Mouse (Mus musculus) intestine, postnatal 0 days (tissue): ENCODE measurements around the gene Plekhm3. TPM values are rescaled to one million over a fixed set of nuclear protein-coding genes. Genes with fewer than 3 reads are reported as not detected.

Experiments used
- ATAC-seq: fragments of 200-750 bp; cut with Nextera tagmentation; 2 replicates; pipeline ENCODE4 v1.8.0; 2017; ENCODE audit warnings: mild to moderate bottlenecking, moderate TSS enrichment, moderate library complexity
- H3K27ac ChIP-seq: fragments of 300-500 bp; sonication (generic); 2 replicates; pipeline ENCODE4 v1.5.1; 2014; ENCODE audit warnings: mild to moderate bottlenecking, low read depth, low read length, moderate library complexity
- H3K27me3 ChIP-seq: fragments of 300-500 bp; sonication (generic); replicated peaks from 2 replicates; pipeline ENCODE4 v1.6.1; 2014; ENCODE audit warnings: low read length, mixed read lengths; ENCODE audit not compliant: control insufficient read depth, insufficient read depth
- H3K36me3 ChIP-seq: fragments of 300-500 bp; sonication (generic); 2 replicates; pipeline ENCODE4 v1.6.1; 2014; ENCODE audit warnings: mild to moderate bottlenecking, moderate library complexity; ENCODE audit not compliant: control insufficient read depth, insufficient read depth
- H3K4me1 ChIP-seq: fragments of 300-500 bp; sonication (generic); replicated peaks from 2 replicates; pipeline ENCODE4 v1.6.1; 2014; ENCODE audit warnings: antibody characterized with exemption, low read length, mixed read lengths; ENCODE audit not compliant: control insufficient read depth, insufficient read depth
- H3K4me2 ChIP-seq: fragments of 300-500 bp; sonication (generic); replicated peaks from 2 replicates; pipeline ENCODE4 v1.6.1; 2014; ENCODE audit warnings: low read depth, mild to moderate bottlenecking, moderate library complexity
- H3K4me3 ChIP-seq: fragments of 300-500 bp; sonication (generic); 2 replicates; pipeline ENCODE4 v1.5.1; 2014; ENCODE audit warnings: low read depth, low read length
- H3K9ac ChIP-seq: fragments of 300-500 bp; sonication (generic); 2 replicates; pipeline ENCODE4 v1.6.1; 2014; ENCODE audit warnings: mild to moderate bottlenecking, low read depth, low read length
- H3K9me3 ChIP-seq: fragments of 300-500 bp; sonication (generic); 2 replicates; pipeline ENCODE4 v1.6.1; 2016; ENCODE audit warnings: mixed run types; ENCODE audit not compliant: control insufficient read depth
- CTCF ChIP-seq: sonication (generic); IDR thresholded peaks from 2 replicates; pipeline ENCODE4 v1.5.1; 2016; ENCODE audit warnings: low read depth, mild to moderate bottlenecking, control low read depth, antibody characterized with exemption, moderate library complexity
- WGBS: fragments of 180-500 bp; shearing (Covaris S2); extraction: QIAGEN DNeasy Blood & Tissue Kit; methylation state at CpG from one replicate; pipeline ENCODE4 v1.1.7; 2014; 5-methylcytosine and 5-hydroxymethylcytosine counted together
- polyA plus RNA-seq: library from polyadenylated mRNA; unstranded; fragments of >200 nt; fragmentation: Nextera tagmentation; extraction: Ambion mirVana; gene quantifications from 2 replicates; pipeline ENCODE4 v1.2.1, GENCODE M21; 2015

Plekhm3 gene
- polyA plus RNA-seq = 1.5 and 1.8 TPM in 2 replicates

DNA sequence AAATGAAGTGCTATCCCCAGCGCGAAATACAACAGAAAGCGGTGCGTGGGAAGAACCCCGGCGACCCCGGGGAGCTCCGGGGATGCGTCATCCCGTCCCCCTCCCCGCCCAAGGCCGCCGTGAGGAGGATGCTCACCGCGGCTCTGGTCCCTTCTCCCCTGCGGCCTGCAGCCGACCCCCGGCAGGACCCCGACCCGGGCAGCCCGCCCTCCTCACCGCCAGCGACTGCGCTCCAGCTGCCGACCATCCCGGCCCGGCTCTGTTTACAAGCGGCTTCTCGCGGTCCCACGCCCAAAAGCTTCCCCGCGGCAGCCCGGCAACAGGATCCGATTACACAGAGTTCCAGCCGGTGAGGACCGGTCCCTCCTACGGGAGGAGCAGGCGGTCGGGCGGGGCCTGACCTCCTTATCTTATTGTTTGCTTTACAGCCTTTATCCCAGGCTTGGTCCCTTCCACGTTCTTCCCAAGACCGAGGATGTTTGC lies at the start of gene Plekhm3:
Gene Plekhm3 (minus strand): TSS at position 346 of the 483 bp plus-strand sequence.
- no peak for TF ChIP-seq CTCF
- peak within 1 kb of the TSS; percentile 84 for H3K4me3 ChIP-seq
- peak; percentile 84 for ATAC-seq
- no peaks in the 10 kb centered on the region for H3K27me3 ChIP-seq
- WGBS = under 1% methylated on average over 43 of the region's 43 CpGs
- peak within 1 kb of the TSS; percentile 76 for H3K9ac ChIP-seq
- H3K27ac ChIP-seq = no peak within 1 kb of the TSS
- no peaks in the 10 kb centered on the region for H3K4me1 ChIP-seq
- no peaks in the 10 kb centered on the region for H3K9me3 ChIP-seq
- no peaks in the 10 kb centered on the region for H3K36me3 ChIP-seq
- H3K4me2 ChIP-seq = peak within 1 kb of the TSS; percentile 72

DNA sequence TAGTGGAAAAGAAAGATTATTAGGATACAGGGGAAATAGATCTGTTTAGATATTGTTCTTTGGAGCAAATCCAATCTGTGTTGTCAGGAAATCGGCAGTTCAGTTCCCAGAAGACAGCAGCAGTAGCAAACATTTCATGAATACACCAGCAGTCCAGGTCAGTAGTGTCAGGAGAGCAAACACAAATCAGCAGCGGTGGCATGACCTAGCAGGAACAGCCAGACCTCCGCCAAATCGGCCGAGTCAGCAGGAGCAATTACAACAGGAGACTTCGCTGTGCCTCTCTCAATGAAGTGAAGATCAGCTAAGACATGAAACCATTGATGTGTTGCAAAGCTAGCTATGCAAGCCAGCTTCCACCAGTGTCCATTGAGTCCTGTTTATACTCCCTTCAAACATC lies 49.0 kb upstream of the Plekhm3 start:
- Histone ChIP-seq H3K9me3 (no peaks in the 10 kb centered on the region), H3K27ac (no peak overlapping the region), H3K27me3 (no peaks in the 10 kb centered on the region), H3K4me1 (no peaks in the 10 kb centered on the region), H3K36me3 (no peaks in the 10 kb centered on the region), H3K4me2 (no peak overlapping the region), H3K9ac (no peak overlapping the region), H3K4me3 (no peak overlapping the region)
- no peak for TF ChIP-seq CTCF
- no peak for ATAC-seq
- WGBS = 83% methylated on average over 6 of the region's 6 CpGs

DNA sequence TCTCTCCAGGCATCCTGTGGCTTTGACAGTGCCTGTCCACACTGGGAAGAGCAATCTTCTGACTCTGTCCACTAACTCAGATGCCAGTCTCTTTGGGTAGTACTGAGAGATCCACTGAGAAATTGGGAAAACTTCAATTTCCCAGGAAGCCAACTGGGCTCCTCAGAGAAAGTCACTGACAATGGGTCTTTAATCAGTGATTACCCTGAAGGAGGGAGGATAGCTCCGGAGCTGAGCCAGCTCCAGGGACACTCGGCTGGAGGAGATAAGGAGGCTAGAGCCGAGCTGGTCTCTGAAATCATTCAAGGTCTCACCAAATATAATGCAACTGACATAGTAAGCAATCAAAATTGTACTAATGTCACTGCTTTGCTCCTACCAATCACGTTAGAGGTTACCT lies 47.9 kb upstream of the Plekhm3 start:
- ATAC-seq = no peak
- H3K27me3 ChIP-seq = no peaks in the 10 kb centered on the region
- H3K9ac ChIP-seq = no peak overlapping the region
- TF ChIP-seq CTCF = no peak
- WGBS = 71% methylated on average over 4 of the region's 4 CpGs
- H3K27ac ChIP-seq = no peak overlapping the region
- H3K4me1 ChIP-seq = no peaks in the 10 kb centered on the region
- H3K36me3 ChIP-seq = no peaks in the 10 kb centered on the region
- no peaks in the 10 kb centered on the region for H3K9me3 ChIP-seq
- H3K4me3 ChIP-seq = no peak overlapping the region
- no peak overlapping the region for H3K4me2 ChIP-seq

DNA sequence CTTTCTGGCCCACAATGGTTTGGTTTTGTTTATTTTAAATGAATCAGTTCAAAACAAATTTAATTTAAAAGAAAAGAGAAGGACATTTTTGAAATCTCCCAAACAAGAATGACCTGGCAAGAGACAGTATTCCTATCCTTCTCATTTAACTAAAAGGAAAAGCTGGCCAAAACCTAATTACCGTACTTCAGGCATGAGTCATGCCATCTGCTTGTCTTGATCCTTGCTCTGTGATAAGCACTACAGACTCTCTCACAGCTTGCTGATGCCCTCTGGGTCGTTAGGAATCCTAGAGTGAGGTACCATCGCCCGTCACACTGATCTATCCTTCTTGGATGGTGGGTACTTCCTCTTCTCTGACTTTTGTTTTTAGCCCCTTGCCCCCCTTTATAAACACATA lies 36.6 kb upstream of the Plekhm3 start:
- no peaks in the 10 kb centered on the region for H3K9me3 ChIP-seq
- no peak overlapping the region for H3K4me2 ChIP-seq
- 0 out of 2 replicates have a peak, but pooled peaks have one; percentile 42 for ATAC-seq
- no peak overlapping the region for H3K27ac ChIP-seq
- H3K4me1 ChIP-seq = no peaks in the 10 kb centered on the region
- H3K36me3 ChIP-seq = no peaks in the 10 kb centered on the region
- 38% methylated on average over 4 of the region's 4 CpGs for WGBS
- H3K4me3 ChIP-seq = no peak overlapping the region
- H3K9ac ChIP-seq = no peak overlapping the region
- H3K27me3 ChIP-seq = no peaks in the 10 kb centered on the region
- TF ChIP-seq CTCF = no peak

DNA sequence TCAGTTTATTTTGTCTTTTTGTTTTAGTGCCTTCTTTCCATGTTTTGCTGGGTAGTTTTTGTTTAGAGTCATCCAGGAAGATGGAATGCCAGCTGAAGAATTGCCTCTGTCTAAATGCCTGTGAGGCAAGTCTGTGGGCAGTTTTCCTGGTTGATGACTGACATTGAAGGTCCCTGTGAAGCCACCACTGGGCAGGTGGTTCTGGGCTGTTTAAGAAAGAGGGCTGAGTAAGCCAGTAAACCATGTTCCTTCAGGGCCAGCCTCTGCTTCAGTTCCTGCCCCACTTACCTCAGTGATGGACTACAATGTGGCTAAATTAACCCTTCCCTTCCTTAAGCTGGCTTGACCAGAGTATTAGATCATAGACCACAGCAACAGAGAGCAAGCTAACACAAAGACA lies 31.6 kb upstream of the Plekhm3 start:
- Histone ChIP-seq H3K27ac (no peak overlapping the region), H3K4me1 (no peaks in the 10 kb centered on the region), H3K27me3 (no peaks in the 10 kb centered on the region), H3K9ac (no peak overlapping the region), H3K36me3 (no peaks in the 10 kb centered on the region), H3K9me3 (no peaks in the 10 kb centered on the region), H3K4me3 (no peak overlapping the region), H3K4me2 (no peak overlapping the region)
- TF ChIP-seq CTCF = no peak
- ATAC-seq = no peak

DNA sequence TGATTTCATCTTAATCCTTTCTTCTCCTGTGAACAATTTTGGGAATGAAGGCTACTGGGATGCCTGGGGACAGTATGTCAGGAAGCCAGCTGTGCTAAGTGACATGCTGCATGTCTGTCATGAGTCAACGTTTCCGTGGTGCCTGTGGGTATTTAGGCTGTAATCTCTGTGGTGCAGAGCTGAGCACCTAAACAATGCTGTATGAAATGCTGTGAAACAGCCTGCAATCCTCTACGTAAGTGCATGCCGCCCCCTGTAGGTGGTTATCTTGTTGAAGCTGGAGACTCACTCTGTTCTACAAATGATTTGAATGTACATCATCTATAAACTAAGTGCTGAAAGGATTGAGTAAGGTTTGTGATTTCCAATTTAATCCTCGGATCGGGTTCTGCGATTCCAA lies 29.5 kb upstream of the Plekhm3 start:
- peak; percentile 78 for TF ChIP-seq CTCF
- Histone ChIP-seq H3K9ac (no peak overlapping the region), H3K9me3 (no peaks in the 10 kb centered on the region), H3K4me2 (no peak overlapping the region), H3K27me3 (no peaks in the 10 kb centered on the region), H3K4me1 (no peaks in the 10 kb centered on the region), H3K36me3 (no peaks in the 10 kb centered on the region), H3K27ac (no peak overlapping the region), H3K4me3 (no peak overlapping the region)
- WGBS = 43% methylated on average over 7 of the region's 7 CpGs
- no peak for ATAC-seq

DNA sequence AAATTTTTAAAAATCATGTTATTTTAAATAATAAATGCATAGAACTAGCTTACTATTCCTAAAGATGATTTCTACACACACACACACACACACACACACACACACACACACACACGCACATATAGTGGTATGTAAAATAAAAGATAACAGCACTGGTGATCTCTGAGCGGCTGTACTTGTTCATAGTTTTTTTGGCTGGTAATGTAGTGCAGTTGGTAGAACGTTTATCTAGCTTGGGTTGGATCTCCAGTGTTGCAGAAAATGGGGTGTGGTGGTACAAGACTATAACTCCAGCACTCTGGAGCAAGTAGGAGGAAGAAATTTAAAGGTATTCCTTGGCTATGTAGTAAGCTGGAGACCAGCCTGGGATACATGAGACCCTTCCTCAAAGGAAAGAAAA lies 26.6 kb upstream of the Plekhm3 start:
- TF ChIP-seq CTCF = no peak
- no peaks in the 10 kb centered on the region for H3K9me3 ChIP-seq
- H3K4me2 ChIP-seq = no peak overlapping the region
- H3K4me3 ChIP-seq = no peak overlapping the region
- ATAC-seq = no peak
- no peak overlapping the region for H3K9ac ChIP-seq
- H3K36me3 ChIP-seq = no peaks in the 10 kb centered on the region
- no peaks in the 10 kb centered on the region for H3K4me1 ChIP-seq
- no peak overlapping the region for H3K27ac ChIP-seq
- H3K27me3 ChIP-seq = no peaks in the 10 kb centered on the region
- WGBS = 55% methylated on average over 3 of the region's 3 CpGs
